Mouse (Mus musculus): ENCODE results near the gene Brd7. TPM values are rescaled to one million over a fixed set of nuclear protein-coding genes. Genes with fewer than 3 reads are reported as not detected.

Gene Brd7
- total RNA-seq, 2 experiments from 2014 or later = 57.0 to 58.4 TPM

DNA sequence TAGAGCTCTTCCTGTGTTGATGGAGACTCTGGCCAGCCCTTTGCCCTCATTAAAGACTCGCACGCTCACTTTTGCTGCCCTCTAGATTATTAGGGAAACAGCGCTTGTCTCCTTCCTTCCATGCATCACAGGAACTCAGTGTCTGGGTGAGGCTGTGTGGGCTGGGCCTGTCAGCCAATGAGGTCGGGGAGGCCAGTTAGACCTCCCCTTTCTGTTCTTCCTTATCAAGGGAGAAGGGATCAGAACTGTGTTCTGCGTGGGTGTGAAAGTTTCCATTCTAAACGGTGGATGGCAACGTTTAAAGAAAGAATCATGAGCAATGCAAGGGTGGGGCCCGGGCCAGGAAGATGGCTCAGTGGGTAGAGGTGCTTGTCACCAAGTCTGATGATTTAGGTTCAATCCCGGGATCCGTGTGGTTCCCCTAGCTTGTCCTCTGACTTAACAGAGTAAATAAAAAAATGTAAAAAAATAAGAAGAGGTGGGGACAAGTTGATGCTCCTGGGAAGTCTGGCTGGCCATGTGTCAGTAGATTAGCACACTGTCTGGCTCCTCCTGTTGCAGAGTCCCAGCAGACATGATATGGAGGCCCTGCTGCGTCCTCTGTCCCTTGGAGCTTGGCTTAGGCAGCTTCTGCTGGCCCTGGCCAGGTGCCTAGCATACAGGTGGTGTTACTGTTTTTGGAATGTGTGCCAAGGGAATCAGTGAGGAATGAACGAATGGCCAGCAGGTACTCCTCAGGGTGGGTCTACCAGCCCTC, 63.8 kb downstream of the Brd7 start:
- no peak for DNase-seq (ENCODE audit: low spot score in 2 of 2)
- Histone ChIP-seq H3K4me3 (no peak overlapping the region), H3K27ac (no peak overlapping the region)
- no peak for TF ChIP-seq CTCF (conservative IDR thresholded peaks at IDR 0.05)

DNA sequence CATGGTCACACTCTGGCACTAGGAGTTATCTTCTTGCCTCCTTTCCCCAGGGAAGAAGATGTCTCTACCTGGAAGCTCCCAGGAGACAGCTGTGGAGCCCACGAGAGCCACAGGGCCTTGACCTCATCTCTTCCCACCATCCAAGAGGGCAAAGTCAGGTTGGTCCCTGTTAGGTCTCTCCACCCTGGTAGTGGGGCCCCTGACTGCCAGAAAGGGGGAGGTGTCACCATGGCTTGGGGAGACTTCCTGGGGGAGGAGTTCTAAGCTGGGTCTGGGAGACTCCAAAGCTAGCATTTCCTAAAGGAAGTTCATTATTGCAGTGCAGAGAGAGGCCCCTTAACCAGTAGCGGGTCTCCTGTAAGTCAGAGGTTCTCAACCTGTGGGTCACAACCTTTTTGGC, 67.0 kb downstream of the Brd7 start:
- Histone ChIP-seq H3K27ac (no peak overlapping the region), H3K4me3 (no peak overlapping the region)
- TF ChIP-seq CTCF (conservative IDR thresholded peaks at IDR 0.05) = no peak
- no peak for DNase-seq (ENCODE audit: low spot score in 2 of 2)

DNA sequence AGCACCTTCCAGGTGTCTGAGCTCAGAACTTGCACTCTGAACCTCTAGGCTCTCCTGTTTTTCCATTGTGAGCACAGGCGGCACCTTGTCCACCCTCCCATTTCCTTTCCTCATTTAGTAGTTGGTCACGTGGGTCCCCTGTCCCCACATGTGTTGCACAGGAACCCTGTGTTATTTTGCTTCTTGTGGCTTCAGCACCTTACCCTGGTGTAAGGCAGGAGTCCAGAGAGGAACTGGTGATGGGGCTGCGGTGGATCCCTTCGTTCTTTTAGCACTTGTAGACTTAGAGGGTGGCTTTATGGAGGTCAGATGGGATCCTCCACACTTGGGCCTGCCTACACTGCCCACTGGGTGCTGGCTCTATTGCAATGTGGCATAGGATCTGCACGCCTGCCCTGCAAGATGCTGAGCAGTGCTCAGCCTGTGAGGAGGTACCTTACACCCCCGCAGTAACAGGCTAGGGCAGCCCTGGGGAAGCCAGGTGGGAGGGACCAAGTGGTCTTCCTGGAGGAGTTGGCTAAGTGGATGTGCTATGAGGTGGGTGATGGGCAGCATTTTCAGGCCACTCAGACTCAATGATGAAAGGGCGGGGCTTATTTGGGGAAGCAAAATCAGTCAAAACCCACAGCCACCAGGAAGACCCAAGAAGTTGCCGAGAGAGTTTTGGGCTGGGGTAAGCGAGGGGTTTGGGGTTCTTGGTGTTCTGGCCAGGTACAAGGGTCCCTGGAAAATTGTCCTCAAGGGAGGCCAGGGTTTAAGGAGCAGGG, 68.2 kb downstream of the Brd7 start:
- Histone ChIP-seq H3K27ac (no peak overlapping the region), H3K4me3 (no peak overlapping the region)
- no peak for DNase-seq (ENCODE audit: low spot score in 2 of 2)
- no peak for TF ChIP-seq CTCF (conservative IDR thresholded peaks at IDR 0.05)

DNA sequence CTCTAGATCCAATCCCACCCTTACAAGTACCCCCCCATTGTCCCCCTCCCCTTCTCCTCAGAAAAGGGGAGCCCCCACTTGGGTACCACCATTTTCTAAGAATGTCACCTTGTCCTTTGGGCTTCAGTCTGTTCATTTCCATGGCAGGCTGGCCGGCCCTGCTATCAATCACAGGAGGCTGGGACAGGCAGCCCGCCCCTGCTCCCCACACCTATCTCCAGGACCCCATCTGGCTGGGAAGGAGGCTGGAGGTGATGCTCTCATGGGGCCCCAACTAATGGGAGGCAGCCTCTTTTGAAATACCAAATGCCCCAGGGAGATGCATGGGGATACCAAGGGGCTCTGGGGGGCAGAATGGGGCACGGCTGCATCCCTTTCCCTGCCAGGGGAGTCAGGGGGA, 69.1 kb downstream of the Brd7 start:
- H3K27ac ChIP-seq = no peak overlapping the region
- H3K4me3 ChIP-seq = no peak overlapping the region
- DNase-seq (ENCODE audit: low spot score in 2 of 2) = no peak
- no peak for TF ChIP-seq CTCF (conservative IDR thresholded peaks at IDR 0.05)

DNA sequence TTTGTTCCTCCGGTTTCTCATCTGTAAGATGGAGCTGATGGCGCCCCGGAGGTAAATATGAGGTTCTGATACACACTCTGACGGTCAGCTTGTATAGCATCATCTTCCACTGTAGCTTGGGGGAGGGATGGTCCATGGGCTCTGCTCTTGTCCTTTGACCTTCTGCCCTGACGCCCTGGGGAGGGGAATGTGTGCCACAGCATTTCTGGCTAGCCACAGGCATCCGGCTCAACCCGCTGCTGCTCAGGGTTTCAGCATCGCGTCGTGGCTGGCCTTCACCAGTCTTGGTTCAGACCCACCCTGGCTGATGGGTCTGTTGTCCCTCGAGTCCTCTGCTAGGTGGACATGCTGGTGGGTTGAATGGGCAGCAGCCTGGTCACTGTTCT, 70.7 kb downstream of the Brd7 start:
- no peak for TF ChIP-seq CTCF (conservative IDR thresholded peaks at IDR 0.05)
- no peak for DNase-seq (ENCODE audit: low spot score in 2 of 2)
- Histone ChIP-seq H3K4me3 (no peak overlapping the region), H3K27ac (no peak overlapping the region)

DNA sequence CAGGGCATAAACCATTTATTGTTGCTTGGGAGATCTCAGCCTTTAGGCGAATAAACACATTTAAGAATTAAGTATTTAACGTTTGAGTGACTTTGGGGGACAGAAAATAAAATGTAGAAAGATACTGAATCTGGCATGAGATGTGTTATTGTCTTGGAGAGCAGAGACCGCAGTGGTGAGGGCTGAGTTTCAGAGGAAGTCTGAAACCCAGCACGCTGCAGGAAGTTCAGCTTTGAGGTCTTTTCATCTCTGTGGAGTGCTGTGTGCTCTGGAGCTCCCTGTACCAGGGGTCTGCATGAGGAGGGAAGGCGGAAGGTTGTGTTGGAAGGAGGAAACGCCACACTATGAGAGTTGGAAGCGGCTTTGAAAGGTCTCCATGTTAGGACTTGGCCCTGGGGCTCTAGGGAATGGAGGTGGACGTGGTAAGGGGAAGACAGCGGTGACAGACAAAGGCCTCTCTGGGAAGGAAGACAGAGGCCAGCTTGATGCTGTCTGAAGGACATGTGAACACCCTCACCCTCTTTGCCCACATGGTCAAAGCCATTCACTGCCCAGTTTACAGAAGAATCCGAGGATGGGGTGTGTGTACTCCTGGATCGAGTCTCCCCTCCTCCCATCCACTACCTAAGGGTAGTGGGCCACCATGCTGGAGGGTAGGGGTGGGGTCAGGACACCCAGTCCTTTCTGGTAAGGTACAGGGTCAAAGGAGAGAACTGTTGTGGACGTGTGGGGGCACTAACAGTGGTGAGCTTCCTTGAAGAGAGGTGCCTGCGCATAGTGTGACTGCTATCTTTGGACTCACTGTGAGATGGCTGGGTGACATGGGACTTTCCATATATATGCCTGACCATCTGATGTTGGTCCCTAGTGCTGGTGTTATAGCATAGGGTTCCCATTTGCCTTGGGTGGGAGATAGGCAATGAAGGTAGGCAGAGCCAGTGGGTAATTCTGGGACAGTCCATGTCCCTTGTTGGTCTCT, 71.4 kb downstream of the Brd7 start:
- no peak for TF ChIP-seq CTCF (conservative IDR thresholded peaks at IDR 0.05)
- Histone ChIP-seq H3K4me3 (no peak overlapping the region), H3K27ac (no peak overlapping the region)
- no peak for DNase-seq (ENCODE audit: low spot score in 2 of 2)

DNA sequence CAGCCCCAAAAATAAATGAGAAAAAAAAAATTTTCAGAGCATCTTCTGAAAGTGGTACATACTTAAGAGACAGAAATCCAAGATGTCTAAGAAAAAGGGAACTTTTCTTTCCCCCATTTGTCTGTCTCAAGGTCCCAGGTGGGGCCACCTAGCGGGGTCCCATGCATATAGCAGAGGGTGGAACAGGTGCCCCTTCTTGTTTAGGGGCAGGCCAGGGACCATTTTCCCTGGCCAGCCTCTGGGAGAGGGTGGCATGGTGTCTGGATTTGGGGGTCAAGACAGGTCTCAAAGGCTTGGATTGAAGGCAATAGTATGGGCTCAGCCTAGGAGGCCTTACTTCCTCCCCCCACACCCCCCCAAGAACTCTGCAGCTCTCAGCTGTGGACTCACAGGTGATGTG, 72.1 kb downstream of the Brd7 start:
- H3K4me3 ChIP-seq = no peak overlapping the region
- no peak overlapping the region for H3K27ac ChIP-seq
- DNase-seq (ENCODE audit: low spot score in 2 of 2) = no peak
- TF ChIP-seq CTCF (conservative IDR thresholded peaks at IDR 0.05) = no peak

DNA sequence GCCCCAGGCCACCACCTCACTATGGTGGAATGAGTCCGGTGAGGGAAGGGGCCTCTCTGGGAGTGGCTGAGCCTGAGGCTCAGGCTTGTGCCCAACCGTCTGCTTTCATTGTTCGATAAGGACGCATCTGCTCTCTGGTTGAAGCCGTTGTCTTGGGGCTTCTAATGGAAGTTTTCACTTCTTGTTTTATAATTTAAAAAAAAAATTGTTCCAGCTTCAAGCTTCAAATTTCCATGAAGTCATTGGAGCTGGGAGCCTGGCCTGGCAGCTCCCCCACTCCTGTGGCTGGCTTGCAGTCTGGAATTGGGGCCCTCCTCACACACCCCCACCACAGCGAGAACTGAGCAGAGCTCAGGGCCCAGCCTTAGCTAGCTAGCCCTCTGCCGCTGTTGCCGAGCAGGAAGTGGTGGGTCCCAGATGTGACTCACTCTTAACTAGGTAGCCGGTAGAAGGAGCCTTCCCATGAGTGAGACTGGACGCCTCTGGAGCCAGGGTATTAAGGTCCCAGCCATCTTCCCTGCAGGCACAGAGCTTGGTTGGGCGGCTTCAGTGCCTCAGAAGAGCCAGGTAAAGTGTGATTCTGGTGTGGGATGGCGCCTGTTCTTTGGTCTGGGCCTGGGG, 73.3 kb downstream of the Brd7 start:
- Histone ChIP-seq H3K4me3 (no peak overlapping the region), H3K27ac (no peak overlapping the region)
- TF ChIP-seq CTCF (conservative IDR thresholded peaks at IDR 0.05) = no peak
- DNase-seq (ENCODE audit: low spot score in 2 of 2) = no peak

DNA sequence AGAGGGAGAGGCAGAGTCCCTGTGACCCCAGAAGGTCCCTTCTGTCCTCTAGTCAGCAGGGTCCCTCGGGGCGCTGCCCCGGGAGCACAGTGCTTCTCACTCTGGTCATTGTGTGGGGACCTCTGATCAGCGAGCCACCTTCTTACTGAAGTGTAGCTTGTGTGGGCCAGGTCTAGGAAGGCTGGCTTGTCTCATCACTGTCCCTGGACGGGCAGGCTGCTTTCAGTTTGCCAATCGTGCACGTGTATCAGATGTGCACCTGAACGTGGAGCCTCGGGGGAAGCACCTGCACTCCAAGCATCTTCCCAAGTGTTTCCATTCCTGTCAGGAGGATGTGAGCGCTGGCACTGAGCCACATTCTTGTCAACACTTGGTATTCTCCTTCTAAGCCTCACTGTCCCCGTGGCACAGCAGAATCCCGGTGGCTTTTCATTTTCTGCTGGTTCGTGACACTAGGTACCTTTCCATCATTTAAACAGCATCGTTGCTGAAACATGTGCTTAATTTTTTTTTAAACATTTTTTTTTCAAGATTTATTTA, 75.5 kb downstream of the Brd7 start:
- H3K27ac ChIP-seq = no peak overlapping the region
- no peak for DNase-seq (ENCODE audit: low spot score in 2 of 2)
- H3K4me3 ChIP-seq = no peak overlapping the region
- TF ChIP-seq CTCF (conservative IDR thresholded peaks at IDR 0.05) = no peak

DNA sequence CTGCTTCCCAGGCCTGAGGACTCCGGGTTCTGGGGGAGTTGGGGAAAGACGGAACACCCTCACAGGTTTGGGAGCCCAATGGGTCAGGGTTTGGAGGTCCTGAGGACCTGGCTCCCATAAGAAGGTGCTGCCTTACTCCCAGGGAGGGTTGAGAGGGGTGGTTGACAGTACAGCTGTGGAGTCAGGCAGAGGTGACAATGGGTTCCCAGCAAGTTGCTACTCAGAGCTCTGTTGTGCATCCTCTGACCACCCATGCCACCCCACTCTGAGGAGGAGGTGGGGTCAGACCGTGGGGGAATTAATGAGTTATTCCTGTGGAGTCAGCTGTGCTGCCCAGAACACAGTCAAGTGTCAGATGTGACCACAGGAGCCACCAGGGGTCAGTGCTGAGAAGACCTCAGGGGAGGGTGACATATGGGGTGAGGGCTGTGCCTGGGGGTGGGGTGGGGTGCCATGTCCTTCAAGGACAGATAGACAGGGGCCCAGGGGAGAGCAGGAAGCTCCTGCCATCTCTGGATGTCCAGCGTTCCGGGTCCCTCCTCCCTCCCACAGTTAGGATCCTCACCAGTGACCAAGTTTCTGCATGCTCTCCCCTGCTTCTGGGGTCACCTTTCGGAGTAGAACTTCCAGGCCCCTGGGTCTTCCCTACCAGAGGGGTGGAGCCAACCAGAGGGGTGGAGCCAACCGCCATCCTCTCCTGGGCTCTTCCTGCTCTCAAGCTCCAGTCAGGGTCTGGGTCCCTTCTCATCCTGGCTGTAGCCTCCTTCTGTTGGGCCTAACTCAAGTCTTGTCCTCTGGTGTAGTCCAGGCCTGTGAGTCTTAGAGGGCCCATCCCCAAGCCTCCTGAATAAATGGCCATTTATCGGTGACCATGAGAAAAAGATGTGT, 76.3 kb downstream of the Brd7 start:
- Histone ChIP-seq H3K4me3 (no peak overlapping the region), H3K27ac (no peak overlapping the region)
- no peak for DNase-seq (ENCODE audit: low spot score in 2 of 2)
- peak; percentile 37 for TF ChIP-seq CTCF (conservative IDR thresholded peaks at IDR 0.05)

DNA sequence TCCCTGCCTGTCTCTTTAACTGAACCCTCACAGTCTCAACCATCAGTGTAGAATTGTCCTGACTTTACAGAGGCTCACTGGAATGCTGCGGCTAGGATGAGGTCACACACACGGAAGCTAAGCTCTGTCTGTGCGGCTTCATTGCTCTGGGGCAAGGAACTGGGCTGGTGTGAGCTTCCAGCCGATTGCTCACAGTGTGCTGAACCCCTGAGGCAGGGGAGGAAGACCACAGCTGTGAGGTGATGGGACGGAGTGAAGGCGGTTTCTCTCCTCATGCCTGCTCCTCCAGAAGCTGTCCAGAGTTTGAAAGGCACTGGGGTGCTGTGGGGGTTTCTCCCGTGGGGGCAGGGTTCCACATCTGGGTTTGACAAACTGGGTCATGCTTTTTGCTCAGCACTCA, 77.3 kb downstream of the Brd7 start:
- Histone ChIP-seq H3K4me3 (no peak overlapping the region), H3K27ac (no peak overlapping the region)
- DNase-seq (ENCODE audit: low spot score in 2 of 2) = no peak
- no peak for TF ChIP-seq CTCF (conservative IDR thresholded peaks at IDR 0.05)

Data from layer of hippocampus, adult 2 months (tissue).